Mouse (Mus musculus): ENCODE results near the gene Klhl3.

DNA sequence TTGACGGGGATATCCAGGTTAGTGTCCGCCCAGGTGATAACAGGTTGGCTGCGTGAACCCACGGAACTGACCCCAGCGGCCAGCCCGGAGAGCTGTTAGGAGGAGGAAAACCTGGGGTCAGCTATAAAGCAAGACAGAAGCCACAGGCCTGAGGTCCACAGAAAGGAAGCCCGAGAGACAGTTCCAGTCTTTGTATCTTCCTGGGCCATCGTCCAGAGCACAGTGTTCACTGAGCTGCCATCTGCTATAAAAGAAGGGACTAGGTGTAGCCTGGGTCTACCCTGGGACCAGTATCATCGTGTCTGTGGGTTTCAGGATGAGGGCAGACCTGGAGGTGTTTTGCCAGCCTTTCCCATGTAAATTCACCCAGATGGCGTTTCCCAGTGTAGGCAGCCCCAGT lies 61.7 kb downstream of the Klhl3 start:
- TF ChIP-seq CTCF (IDR thresholded peaks at IDR 0.05; ENCODE audit: low read depth, low read length) (no peak), POLR2A (IDR thresholded peaks at IDR 0.05; ENCODE audit: borderline replicate concordance, low read depth, low read length) (no peak)

Measured in bone marrow macrophage, adult 2 months (primary cell).